Mouse (Mus musculus): ENCODE measurements around the gene Senp2. TPM values are rescaled to one million over a fixed set of nuclear protein-coding genes. Genes with fewer than 3 reads are reported as not detected.

The Senp2 gene
- 2.7 and 4.1 TPM in 2 replicates for polyA plus RNA-seq (2012; rRNA removed; ENCODE audit: low replicate concordance)

DNA sequence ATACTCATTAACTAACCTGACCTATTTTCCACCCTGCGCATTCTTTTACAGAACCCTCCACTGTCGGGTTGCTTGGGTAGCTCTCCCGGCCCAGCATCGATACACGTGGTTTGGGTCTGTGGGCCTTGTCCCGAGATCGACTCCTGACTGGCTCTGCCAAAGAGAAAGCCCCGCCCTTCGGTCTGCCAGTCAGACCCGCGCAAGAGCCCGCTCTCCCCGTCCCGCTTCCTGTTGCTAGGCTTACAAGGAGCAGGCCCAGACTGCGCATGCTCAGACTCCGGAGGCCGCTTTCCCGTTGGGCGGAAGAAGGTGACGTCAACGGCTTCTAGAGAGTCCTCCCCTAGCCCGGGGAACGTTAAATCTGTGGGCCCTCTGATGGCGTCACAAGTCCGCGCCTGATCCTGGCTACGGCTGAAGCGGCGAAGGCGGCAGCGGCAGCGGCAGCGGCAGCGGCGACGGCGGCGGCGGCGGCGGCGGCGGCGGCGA, at the start of gene Senp2:
Senp2 (plus strand) TSS at position 386 of the 486 bp plus-strand sequence.

DNA sequence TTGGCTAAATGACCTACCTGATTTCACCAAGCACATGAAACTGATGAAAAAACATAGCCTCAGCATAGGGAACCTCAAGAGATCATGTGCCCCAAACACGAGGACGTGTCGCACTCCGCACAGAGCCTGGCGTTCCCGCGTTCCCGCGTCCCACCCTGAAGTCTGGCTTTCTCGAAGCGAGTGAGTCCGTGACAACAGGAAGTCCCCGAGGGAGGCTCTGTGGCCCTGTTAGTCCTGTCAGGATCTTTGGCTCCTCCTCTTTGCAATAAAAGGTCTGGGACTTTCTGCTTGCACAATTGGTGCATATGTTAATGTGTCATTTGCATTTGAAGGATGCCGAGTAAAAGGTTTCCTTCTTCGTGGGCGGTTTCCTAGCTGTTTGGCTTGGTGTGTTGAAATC, 14.0 kb upstream of the Senp2 start, which contains the start of gene Liph:
Liph (minus strand) TSS at position 360 of the 400 bp plus-strand sequence.

Other genes with a start within 250 kb of the Senp2 start
- gene Ehhadh, start 221.7 kb upstream of the Senp2 start, polyA plus RNA-seq (2012; rRNA removed; ENCODE audit: low replicate concordance) = 17.6 and 25.4 TPM in 2 replicates
- 5.3 and 5.7 TPM in 2 replicates for gene Map3k13, start 215.1 kb upstream of the Senp2 start, polyA plus RNA-seq (2012; rRNA removed; ENCODE audit: low replicate concordance)
- gene Tmem41a, start 61.9 kb upstream of the Senp2 start, polyA plus RNA-seq (2012; rRNA removed; ENCODE audit: low replicate concordance) = 42.1 and 125 TPM in 2 replicates
- 21.2 and 24.4 TPM in 2 replicates for gene Liph, start 13.8 kb upstream of the Senp2 start, polyA plus RNA-seq (2012; rRNA removed; ENCODE audit: low replicate concordance)
- 4.6 and 7.1 TPM in 2 replicates for gene Igf2bp2, start 153.8 kb downstream of the Senp2 start, polyA plus RNA-seq (2012; rRNA removed; ENCODE audit: low replicate concordance)